Mouse (Mus musculus): ENCODE data around the gene Slc35a2. TPM values are rescaled to one million over a fixed set of nuclear protein-coding genes. Genes with fewer than 3 reads are reported as not detected.
"Not testable (repeated sequence)": the region's sequence is repeated elsewhere in the genome, so short reads cannot be mapped to it uniquely, and the experiment has no call there.

The Slc35a2 gene
- polyA plus RNA-seq, 1 experiment from 2014 or later, result 15.3 TPM

DNA sequence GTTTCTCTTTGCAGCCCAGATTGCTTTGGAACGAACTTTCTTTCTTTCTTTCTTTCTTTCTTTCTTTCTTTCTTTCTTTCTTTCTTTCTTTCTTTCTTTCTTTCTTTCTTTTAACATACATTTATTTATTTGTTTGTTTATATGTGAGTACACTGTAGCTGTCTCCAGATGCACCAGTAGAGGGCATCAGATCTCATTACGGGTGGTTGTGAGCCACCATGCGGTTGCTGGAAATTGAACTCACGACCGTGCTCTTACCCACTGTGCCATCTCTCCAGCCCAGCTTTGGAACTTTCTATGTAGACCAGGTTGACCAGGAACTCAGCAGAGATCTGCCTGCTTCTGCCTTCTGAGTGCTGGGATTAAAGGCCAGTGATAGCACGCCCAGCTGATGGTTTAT lies 34.1 kb downstream of the Slc35a2 start:
- not testable (repeated sequence) for ATAC-seq (ENCODE audit: insufficient read depth, low FRiP score, low TSS enrichment); DNase-seq (ENCODE audit: low spot score)
- WGBS, result 71% methylated on average over 6 of the region's 6 CpGs

GRCm38 (mm10) chrX:7919601-7920383 lies 36.0 kb downstream of the Slc35a2 start, which contains the start of gene Pcsk1n:
Pcsk1n (plus strand) TSS chrX:7919822.
- H3K36me3 ChIP-seq (ENCODE audit: control insufficient read depth, insufficient read depth, low read length), result no peaks in the 10 kb centered on the region
- peak; percentile 79 for DNase-seq (ENCODE audit: low spot score)

More for the DNA sequence above, 34.1 kb downstream of the Slc35a2 start:
- H3K27me3 ChIP-seq (ENCODE audit: control insufficient read depth, insufficient read depth, low read length), result peaks cover 16% of the 10 kb centered on the region
- H3K9ac ChIP-seq (ENCODE audit: low read length); H3K4me3 ChIP-seq (ENCODE audit: low read depth, low read length); H3K27ac ChIP-seq (ENCODE audit: low read depth, low read length); H3K36me3 ChIP-seq (ENCODE audit: control insufficient read depth, insufficient read depth, low read length); H3K9me3 ChIP-seq (ENCODE audit: control insufficient read depth, low read length); H3K4me1 ChIP-seq (ENCODE audit: control insufficient read depth, insufficient read depth, low read length); H3K4me2 ChIP-seq (ENCODE audit: low read depth): not testable (repeated sequence)

DNA sequence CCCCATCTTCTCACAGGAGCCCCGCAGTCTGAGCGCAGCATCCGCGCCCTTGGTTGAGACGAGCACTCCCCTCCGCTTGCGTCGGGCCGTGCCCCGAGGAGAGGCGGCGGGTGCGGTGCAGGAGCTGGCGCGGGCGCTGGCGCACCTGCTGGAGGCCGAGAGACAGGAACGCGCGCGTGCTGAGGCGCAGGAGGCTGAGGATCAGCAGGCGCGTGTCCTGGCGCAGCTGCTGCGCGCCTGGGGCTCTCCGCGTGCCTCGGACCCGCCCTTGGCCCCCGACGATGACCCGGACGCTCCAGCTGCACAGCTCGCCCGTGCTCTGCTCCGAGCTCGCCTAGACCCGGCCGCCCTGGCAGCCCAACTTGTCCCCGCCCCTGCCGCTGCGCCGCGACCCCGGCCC lies 38.2 kb downstream of the Slc35a2 start:
- Histone ChIP-seq H3K27ac (ENCODE audit: low read depth, low read length) (no peak overlapping the region), H3K4me3 (ENCODE audit: low read depth, low read length) (peak overlapping the region; percentile 27), H3K4me1 (ENCODE audit: control insufficient read depth, insufficient read depth, low read length) (no peaks in the 10 kb centered on the region), H3K4me2 (ENCODE audit: low read depth) (peak overlapping the region; percentile 47), H3K27me3 (ENCODE audit: control insufficient read depth, insufficient read depth, low read length) (peaks cover 41% of the 10 kb centered on the region), H3K9ac (ENCODE audit: low read length) (peak overlapping the region; percentile 32; the same call in 1 of the 2 replicates), H3K9me3 (ENCODE audit: control insufficient read depth, low read length) (no peaks in the 10 kb centered on the region), H3K36me3 (ENCODE audit: control insufficient read depth, insufficient read depth, low read length) (no peaks in the 10 kb centered on the region)
- WGBS, result 10% methylated on average over 38 of the region's 48 CpGs
- DNase-seq (ENCODE audit: low spot score), result peak; percentile 25
- peak; percentile 15 for ATAC-seq (ENCODE audit: insufficient read depth, low FRiP score, low TSS enrichment)

More at GRCm38 (mm10) chrX:7919601-7920383, 36.0 kb downstream of the Slc35a2 start, which contains the start of gene Pcsk1n:
- 21% methylated on average over 26 of the region's 40 CpGs for WGBS
- H3K4me2 ChIP-seq (ENCODE audit: low read depth), result peak within 1 kb of the TSS; percentile 47
- ATAC-seq (ENCODE audit: insufficient read depth, low FRiP score, low TSS enrichment), result peak; percentile 81
- H3K9ac ChIP-seq (ENCODE audit: low read length), result peak within 1 kb of the TSS; percentile 37
- no peaks in the 10 kb centered on the region for H3K4me1 ChIP-seq (ENCODE audit: control insufficient read depth, insufficient read depth, low read length)
- H3K27me3 ChIP-seq (ENCODE audit: control insufficient read depth, insufficient read depth, low read length), result peaks cover 30% of the 10 kb centered on the region
- H3K4me3 ChIP-seq (ENCODE audit: low read depth, low read length), result peak within 1 kb of the TSS; percentile 31
- H3K27ac ChIP-seq (ENCODE audit: low read depth, low read length), result peak within 1 kb of the TSS; percentile 44; the same call in 1 of the 2 replicates
- H3K9me3 ChIP-seq (ENCODE audit: control insufficient read depth, low read length), result no peaks in the 10 kb centered on the region

GRCm38 (mm10) chrX:7926266-7926665 lies 42.4 kb downstream of the Slc35a2 start:
- no peak overlapping the region for H3K4me2 ChIP-seq (ENCODE audit: low read depth)
- ATAC-seq (ENCODE audit: insufficient read depth, low FRiP score, low TSS enrichment), result no peak
- no peaks in the 10 kb centered on the region; the same call in 1 of the 2 replicates for H3K36me3 ChIP-seq (ENCODE audit: control insufficient read depth, insufficient read depth, low read length)
- 70% methylated on average over 6 of the region's 6 CpGs for WGBS
- peaks cover 51% of the 10 kb centered on the region for H3K27me3 ChIP-seq (ENCODE audit: control insufficient read depth, insufficient read depth, low read length)
- no peak overlapping the region for H3K27ac ChIP-seq (ENCODE audit: low read depth, low read length)
- no peak for DNase-seq (ENCODE audit: low spot score)
- no peak overlapping the region for H3K4me3 ChIP-seq (ENCODE audit: low read depth, low read length)
- H3K9me3 ChIP-seq (ENCODE audit: control insufficient read depth, low read length), result no peaks in the 10 kb centered on the region; the same call in 1 of the 2 replicates
- H3K9ac ChIP-seq (ENCODE audit: low read length), result no peak overlapping the region
- H3K4me1 ChIP-seq (ENCODE audit: control insufficient read depth, insufficient read depth, low read length), result no peaks in the 10 kb centered on the region

DNA sequence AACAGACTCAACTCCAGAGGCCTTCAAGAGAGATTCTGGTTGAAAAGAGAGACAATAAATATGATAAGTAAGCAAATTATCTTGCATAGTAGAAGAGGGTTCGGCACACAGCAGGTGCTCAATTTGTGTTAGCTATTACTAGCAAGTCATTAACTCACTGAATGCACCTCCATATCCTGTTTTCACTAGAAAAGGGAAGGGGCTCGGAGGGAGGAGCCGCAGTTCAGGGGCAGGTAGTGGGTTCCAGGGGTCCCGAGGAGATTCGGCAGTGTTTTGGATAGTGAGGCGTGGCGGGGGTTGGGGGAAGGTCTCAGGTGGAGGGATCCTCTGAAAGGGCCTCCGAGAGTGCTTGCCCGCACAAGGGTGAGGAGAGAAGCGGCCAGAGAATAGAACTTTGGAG lies 43.3 kb downstream of the Slc35a2 start:
- Histone ChIP-seq H3K4me1 (ENCODE audit: control insufficient read depth, insufficient read depth, low read length) (no peaks in the 10 kb centered on the region), H3K27ac (ENCODE audit: low read depth, low read length) (no peak overlapping the region), H3K9me3 (ENCODE audit: control insufficient read depth, low read length) (no peaks in the 10 kb centered on the region; the same call in 1 of the 2 replicates), H3K27me3 (ENCODE audit: control insufficient read depth, insufficient read depth, low read length) (peaks cover 44% of the 10 kb centered on the region), H3K9ac (ENCODE audit: low read length) (no peak overlapping the region), H3K4me3 (ENCODE audit: low read depth, low read length) (no peak overlapping the region), H3K36me3 (ENCODE audit: control insufficient read depth, insufficient read depth, low read length) (no peaks in the 10 kb centered on the region; the same call in 1 of the 2 replicates), H3K4me2 (ENCODE audit: low read depth) (no peak overlapping the region)
- ATAC-seq (ENCODE audit: insufficient read depth, low FRiP score, low TSS enrichment), result no peak
- 25% methylated on average over 10 of the region's 10 CpGs for WGBS
- no peak for DNase-seq (ENCODE audit: low spot score)

DNA sequence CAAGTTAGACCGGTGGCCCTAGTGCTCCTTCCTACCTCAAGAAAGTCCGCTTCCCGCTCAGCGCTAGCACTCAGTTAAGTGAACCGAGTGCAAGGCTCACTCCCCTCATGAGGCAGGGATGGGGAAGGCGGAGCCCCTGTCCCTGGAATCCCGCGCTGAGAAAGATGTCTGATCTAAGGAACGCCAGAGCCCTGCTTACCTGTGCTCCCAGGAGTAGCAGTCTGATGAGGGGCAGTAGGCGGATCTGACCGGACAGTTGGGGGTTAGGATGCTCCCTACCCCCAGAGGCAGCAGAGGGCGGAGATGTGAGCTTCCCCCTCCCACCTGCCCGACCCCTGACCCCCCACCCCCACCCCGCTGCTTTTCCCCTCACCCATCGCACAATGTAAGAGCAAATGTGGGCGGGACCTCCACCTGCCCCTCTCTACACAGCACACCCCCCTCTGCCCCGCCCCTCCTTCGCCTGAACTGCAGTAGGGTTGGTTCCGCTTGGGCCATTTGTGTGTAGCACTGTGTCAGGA lies 44.5 kb downstream of the Slc35a2 start, which contains the start of gene Eras:
Gene Eras (minus strand): TSS at position 338 of the 521 bp plus-strand sequence.
- peaks cover 33% of the 10 kb centered on the region for H3K27me3 ChIP-seq (ENCODE audit: control insufficient read depth, insufficient read depth, low read length)
- H3K27ac ChIP-seq (ENCODE audit: low read depth, low read length), result no peak within 1 kb of the TSS
- no peak for ATAC-seq (ENCODE audit: insufficient read depth, low FRiP score, low TSS enrichment)
- H3K9ac ChIP-seq (ENCODE audit: low read length), result no peak within 1 kb of the TSS
- DNase-seq (ENCODE audit: low spot score), result no peak
- H3K4me3 ChIP-seq (ENCODE audit: low read depth, low read length), result no peak within 1 kb of the TSS
- 22% methylated on average over 18 of the region's 19 CpGs for WGBS
- H3K36me3 ChIP-seq (ENCODE audit: control insufficient read depth, insufficient read depth, low read length), result no peaks in the 10 kb centered on the region; the same call in 1 of the 2 replicates
- H3K4me1 ChIP-seq (ENCODE audit: control insufficient read depth, insufficient read depth, low read length), result no peaks in the 10 kb centered on the region
- no peak within 1 kb of the TSS for H3K4me2 ChIP-seq (ENCODE audit: low read depth)
- no peaks in the 10 kb centered on the region; the same call in 1 of the 2 replicates for H3K9me3 ChIP-seq (ENCODE audit: control insufficient read depth, low read length)

- WGBS, result 41% methylated on average over 10 of the region's 11 CpGs
- H3K9ac ChIP-seq (ENCODE audit: low read length), result no peak overlapping the region
Measured at GRCm38 (mm10) chrX:7936874-7937273, 53.0 kb downstream of the Slc35a2 start.

DNA sequence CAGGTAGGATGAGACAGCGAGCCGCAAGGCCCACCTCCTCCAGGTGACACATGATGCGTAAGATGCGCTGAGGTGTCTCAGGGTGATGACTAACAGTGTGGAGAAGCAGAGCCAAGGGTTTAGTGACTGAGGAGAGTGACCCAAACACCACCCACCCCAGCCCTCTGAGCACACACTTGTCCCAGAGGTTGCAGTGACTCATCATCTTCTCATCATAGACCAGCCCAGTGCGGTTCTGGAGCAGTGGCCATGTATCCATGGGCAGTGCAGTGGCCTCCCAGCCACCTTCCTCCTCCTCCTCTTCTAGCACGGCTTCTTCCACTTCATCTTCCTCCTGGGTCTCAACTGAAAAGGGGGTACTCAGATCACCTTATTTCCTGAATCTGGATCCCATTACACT lies 53.8 kb downstream of the Slc35a2 start:
- DNase-seq (ENCODE audit: low spot score) (no peak), ATAC-seq (ENCODE audit: insufficient read depth, low FRiP score, low TSS enrichment) (no peak)
- 93% methylated on average over 6 of the region's 6 CpGs for WGBS
- Histone ChIP-seq H3K27ac (ENCODE audit: low read depth, low read length) (no peak overlapping the region), H3K36me3 (ENCODE audit: control insufficient read depth, insufficient read depth, low read length) (peaks cover 2% of the 10 kb centered on the region; the same call in 1 of the 2 replicates), H3K27me3 (ENCODE audit: control insufficient read depth, insufficient read depth, low read length) (no peaks in the 10 kb centered on the region), H3K4me2 (ENCODE audit: low read depth) (no peak overlapping the region), H3K4me3 (ENCODE audit: low read depth, low read length) (no peak overlapping the region), H3K9me3 (ENCODE audit: control insufficient read depth, low read length) (no peaks in the 10 kb centered on the region), H3K9ac (ENCODE audit: low read length) (no peak overlapping the region), H3K4me1 (ENCODE audit: control insufficient read depth, insufficient read depth, low read length) (no peaks in the 10 kb centered on the region)

More at GRCm38 (mm10) chrX:7936874-7937273, 53.0 kb downstream of the Slc35a2 start:
- Histone ChIP-seq H3K4me3 (ENCODE audit: low read depth, low read length) (no peak overlapping the region), H3K4me2 (ENCODE audit: low read depth) (no peak overlapping the region), H3K4me1 (ENCODE audit: control insufficient read depth, insufficient read depth, low read length) (no peaks in the 10 kb centered on the region), H3K9me3 (ENCODE audit: control insufficient read depth, low read length) (no peaks in the 10 kb centered on the region), H3K36me3 (ENCODE audit: control insufficient read depth, insufficient read depth, low read length) (peaks cover 2% of the 10 kb centered on the region; the same call in 1 of the 2 replicates), H3K27me3 (ENCODE audit: control insufficient read depth, insufficient read depth, low read length) (no peaks in the 10 kb centered on the region), H3K27ac (ENCODE audit: low read depth, low read length) (no peak overlapping the region)
- ATAC-seq (ENCODE audit: insufficient read depth, low FRiP score, low TSS enrichment) (no peak), DNase-seq (ENCODE audit: low spot score) (no peak)
